Mouse (Mus musculus): Measurements from ENCODE around the gene I0C0044D17Rik. TPM values are rescaled to one million over a fixed set of nuclear protein-coding genes. Genes with fewer than 3 reads are reported as not detected.

The I0C0044D17Rik gene
- total RNA-seq, 2 experiments from 2014 or later: not detected

DNA sequence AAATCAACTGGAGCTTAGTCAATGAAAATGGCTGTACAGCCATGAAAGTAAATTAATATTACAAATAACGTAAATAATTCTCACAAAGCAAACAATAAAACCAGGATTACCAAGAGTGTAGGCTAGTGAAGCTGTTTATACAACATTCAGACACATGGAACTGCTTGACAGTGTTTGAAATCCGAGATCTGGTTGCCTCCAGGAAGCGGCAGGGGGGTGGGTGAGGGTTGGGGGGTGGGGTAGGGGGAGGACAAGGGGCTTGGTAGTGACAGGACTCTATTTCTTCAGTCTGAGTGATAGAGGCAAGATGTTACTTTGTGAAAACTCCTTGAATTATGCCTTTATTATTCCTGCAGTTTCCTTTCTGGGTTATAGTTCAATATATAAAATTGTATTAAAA, 3.1 kb upstream of the I0C0044D17Rik start:
- DNase-seq: no peak

DNA sequence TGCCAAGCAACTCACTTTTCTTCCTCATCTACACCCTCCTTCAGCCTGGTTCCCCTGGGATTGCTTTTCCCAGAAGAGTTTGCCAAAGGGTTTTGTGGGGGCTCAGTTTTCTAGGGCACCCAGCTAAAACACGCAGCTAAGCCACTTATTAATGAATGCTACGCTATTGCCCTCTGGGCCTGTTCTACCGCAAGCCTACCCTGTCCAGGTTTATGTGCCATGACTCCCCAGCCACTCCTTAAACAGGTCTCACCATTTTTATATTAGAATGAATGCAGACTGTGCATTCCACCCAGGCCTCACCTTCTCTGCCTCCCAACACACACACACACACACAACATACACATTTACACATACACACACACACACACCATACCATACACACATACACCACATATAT, 593 bp downstream of the I0C0044D17Rik start:
- DNase-seq: no peak

DNA sequence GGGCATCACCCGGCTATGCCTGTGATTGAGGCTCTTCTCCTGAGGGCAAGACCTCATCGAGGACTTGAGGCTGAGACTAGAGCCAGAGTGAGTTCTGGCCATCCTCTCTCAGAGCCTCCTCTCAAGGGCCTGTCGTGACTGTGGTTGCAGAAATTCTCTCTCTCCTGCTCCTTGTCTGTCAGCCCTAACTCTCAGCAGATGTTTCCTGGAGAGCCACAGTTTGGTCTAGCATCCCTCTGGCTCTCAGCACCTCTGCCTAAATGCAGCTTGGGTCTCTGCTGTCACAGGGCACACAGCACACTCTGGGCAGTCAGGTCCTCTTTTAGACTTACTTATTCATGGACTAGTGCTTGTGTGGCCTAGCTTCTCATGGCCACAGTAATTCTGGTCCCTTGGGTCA, 1.2 kb downstream of the I0C0044D17Rik start:
- no peak for DNase-seq

GRCm38 (mm10) chr4:98819216-98819755, 4.4 kb downstream of the I0C0044D17Rik start:
- no peak for DNase-seq

- DNase-seq: peak; percentile 56
These were observed 6.3 kb downstream of the I0C0044D17Rik start, which contains the start of gene Kank4 for GRCm38 (mm10) chr4:98817184-98817911. Kank4 (minus strand) TSS chr4:98817537.

DNA sequence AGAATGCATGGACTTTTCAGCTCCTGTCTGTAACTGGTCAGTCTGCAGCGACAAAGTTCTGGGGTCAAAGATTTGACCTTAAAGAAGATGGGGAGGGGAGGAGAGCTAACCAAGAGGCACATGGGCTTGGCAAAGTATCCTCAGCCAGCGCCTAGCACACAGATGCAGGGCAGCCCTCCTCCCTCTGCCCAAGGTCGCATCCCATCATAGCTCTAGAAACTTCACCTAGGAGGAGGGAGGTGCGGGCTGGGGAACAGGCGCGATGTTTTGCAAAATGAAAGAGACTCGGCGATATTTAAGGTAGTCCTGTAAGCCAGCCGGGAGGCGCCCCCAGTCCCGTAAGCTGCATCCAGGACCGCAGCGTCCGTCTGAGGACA, 6.8 kb downstream of the I0C0044D17Rik start:
- DNase-seq: no peak

- no peak for DNase-seq
These were observed 17.3 kb downstream of the I0C0044D17Rik start for GRCm38 (mm10) chr4:98806306-98806705.

DNA sequence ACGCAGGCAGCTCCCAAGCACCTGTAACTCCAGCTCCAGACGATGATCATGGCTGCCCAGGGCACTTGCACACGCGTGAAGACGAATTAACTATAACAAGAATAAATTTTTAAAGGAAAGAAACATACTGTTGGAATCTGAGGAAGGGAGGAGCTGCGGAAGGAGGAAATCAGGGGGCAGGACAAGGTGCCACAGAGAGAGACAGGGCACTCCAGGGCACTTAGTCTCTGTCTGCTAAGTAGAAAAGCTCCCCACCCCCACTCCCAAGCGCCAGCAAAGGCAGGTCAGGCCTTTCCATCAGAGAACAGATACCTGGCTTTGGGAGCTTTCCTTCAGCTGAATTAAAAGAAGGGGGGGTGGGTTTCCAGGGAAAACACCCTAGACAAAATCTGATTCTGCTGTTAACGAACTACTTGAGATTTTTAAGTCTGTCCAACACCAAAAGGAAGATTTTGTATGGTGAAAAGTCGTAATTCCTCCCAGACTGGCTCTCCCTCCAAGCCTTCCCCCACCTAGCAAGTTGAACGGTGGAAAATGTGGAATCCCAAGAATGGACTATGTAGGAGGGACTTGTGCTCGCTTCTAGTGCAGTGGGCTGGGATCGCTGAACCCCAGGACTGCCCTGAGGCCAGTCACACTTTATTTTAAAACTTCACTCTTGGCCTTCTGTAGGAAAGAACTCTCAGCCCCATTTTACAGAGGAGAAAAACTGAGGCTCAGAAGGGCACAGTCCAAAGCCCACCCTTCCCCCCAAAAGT, 18.2 kb downstream of the I0C0044D17Rik start:
- no peak for DNase-seq

DNA sequence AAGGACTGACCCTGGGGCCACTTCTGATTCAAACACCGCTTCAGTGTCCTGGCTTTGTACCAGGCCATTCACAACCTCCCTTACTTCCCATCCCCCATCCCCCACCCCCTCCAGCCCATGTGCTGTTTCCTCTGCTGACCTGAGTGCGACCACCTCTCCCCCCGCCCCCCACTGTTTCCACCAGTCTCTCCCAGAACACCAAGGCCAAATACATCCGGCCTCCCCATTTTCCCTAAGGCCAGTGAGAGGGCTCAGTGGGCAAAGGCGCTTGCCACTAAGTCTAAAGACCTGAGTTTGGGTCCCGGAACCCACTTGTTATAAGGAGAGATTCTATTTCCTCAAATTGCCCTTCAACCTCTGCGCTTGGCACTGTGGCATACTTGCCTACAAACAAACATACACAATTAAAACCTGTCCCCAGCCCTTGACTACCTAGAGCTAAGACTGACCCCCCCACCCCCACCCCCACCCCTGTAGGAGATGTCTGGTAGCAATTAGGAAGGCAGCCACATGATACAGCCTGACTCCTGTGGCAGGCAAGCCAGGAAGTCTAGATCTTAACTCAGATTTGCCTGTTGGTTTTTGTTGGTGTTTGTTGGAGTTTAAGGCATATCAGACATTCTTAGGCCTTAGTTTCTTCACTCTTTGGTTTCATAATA, 19.0 kb downstream of the I0C0044D17Rik start:
- DNase-seq: no peak

GRCm38 (mm10) chr4:98801775-98802174, 21.9 kb downstream of the I0C0044D17Rik start:
- no peak for DNase-seq

DNA sequence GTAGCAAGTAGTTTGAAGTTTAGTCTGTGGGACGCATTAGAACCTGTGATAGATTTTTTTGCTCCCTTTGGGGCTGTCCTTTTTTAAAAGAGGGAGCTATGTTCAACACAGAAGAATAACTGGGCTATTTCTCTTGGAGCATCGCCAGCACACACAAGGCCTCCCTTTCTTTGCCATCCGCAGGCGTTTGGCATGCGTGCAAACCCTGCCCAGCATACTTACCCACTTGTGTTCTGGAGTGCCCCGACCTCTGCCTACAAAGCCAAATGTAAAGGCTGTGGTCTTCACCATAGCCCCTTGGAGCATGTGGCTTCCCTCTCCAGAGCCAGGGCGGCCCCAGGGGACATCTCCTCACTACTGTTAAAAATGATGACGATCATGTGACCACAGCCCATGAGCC, 22.8 kb downstream of the I0C0044D17Rik start:
- DNase-seq: no peak

DNA sequence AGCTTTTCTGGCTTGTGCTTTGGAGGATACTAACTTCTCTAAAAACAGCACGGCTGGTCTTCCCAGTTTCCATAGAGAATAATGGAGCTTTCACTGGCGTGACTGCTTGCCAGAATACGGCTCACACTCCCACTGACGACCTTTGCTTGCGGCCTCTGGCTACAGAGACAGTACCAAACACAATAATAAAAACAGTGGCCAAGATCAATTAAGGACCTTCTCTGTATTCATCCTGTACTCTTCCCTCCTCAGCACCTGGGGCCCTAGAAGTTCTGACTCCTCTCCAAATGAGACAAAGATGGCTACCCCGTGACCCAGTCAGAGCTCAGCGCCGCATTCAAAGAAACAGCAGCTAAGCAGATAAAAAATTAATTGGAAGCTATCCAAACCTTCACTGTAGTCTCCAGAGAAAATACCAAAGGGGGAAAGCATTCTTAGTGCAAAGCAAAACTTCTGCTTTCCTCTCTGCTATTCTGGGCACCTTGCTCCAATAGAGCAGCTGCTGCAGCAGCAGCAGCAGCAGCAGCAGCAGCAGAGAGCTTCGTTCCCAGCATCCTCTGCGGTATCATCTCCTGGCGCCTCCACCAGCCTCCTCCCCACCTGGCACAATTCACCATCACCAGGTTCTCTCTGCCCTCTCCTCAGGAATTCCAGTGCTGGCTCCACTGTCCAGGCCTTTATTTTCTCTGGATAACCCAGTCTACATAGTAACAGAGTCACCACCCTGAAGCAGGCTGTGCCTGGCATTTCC, 26.9 kb downstream of the I0C0044D17Rik start:
- peak; percentile 30 for DNase-seq

GRCm38 (mm10) chr4:98795241-98795640, 28.4 kb downstream of the I0C0044D17Rik start:
- no peak for DNase-seq

- no peak for DNase-seq
These were observed 30.2 kb downstream of the I0C0044D17Rik start for GRCm38 (mm10) chr4:98793486-98793885.

DNA sequence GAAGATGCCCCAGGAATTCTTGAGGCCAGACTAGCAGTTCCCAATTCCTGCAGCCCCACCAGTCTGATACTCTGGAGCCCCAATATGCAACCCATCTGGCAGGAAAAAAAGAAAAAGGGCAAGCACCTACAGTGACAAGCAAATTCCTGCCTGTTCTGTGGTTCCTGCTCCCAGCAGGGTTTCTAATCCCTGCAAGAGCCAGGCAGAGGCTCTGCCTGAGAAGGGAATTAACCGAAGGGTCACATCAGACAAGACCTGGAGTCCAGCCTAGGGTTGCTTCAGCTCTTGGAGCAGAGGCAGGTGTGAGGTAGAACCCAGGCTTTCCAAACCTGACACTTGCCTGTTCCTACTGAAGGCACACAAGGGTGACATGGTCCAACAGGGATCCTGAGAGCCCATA, 32.9 kb downstream of the I0C0044D17Rik start:
- no peak for DNase-seq

DNA sequence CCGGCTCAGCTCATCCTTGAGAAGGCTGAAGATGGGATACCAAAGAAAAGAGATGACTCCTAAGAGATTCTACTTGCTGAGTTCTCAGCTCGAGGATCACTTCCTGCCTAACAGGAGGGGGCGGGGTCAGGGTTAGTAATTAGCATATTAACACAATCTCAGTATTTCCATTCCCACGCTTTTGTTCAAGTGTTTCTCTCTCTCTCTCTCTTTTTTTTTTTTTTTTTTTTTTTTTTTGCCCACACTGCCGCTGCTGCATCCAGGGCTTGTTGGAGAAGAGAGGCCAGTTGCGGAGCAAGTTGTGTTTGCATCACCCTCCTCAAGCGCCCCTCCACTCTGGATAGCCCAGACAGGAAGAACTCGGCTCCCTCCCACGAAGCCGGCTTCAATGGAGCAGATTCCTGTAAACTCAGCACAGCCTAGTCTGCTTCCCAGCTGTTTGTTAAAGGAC, 33.8 kb downstream of the I0C0044D17Rik start:
- no peak for DNase-seq

DNA sequence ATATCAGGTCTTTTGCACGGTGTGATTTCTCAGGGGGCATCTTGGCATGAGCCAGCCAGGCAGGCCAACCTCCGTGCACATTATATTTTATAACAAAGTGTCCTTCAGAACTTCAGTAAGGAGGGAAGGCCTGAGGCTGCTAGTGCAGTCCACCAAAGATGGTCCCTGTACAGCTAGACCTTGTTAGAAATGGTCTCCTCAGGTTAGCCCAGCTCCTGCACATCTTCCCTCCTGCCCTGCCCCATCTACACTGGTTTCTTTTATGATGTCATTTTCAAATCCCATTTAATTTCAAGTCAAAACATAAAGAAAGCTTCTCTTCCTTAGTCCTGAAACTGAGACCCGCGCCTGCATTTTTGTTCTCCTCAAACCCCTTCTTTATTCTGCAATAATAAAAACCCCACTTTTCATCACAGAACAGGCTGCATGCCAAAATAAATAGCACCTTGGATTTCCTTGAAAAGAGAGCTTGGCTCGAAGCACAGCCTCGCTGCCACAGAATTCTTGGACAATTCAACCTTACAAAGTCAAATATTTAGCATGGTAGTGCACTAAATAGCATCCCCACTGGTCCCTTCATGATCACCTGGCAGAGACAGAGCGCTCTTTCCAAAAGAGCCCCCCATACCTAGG, 34.4 kb downstream of the I0C0044D17Rik start:
- no peak for DNase-seq

DNA sequence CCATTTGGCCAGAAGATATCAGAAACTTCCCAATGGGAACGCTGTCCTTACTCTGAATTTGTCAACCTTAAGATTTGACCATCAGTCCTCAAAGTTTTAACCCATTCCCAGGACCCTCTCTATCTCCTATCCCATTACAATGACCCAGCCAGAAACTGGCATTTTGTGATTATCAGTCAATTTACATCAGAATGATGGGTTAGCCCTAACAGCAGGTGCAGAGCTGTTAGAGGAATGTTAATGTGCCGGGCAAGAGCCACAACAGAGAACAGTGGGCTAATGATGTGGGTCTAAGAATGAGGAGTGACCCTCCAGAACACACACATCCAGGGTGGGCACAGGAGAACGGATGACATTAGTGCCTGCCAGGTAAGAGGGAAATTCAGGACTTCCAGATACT, 37.4 kb downstream of the I0C0044D17Rik start:
- DNase-seq: no peak

DNA sequence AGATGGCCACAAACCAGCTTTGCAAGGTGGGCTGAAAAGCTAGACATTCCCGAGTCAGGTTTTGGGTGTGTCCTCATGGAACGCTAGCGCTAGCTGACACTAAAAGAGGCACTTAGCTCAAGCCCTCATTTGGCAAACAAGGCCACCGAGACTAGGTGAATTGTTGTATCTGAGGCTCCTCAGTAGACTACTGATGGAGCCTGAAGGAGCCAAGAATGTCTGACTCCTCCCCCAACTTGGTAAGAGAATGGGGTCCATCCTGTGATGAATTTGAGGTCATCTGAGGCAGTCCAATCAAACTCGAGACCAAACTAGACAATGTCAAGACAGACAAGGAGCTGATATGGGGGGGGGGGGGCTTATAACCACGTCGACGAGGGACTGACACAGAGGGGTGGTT, 37.8 kb downstream of the I0C0044D17Rik start:
- no peak for DNase-seq

DNA sequence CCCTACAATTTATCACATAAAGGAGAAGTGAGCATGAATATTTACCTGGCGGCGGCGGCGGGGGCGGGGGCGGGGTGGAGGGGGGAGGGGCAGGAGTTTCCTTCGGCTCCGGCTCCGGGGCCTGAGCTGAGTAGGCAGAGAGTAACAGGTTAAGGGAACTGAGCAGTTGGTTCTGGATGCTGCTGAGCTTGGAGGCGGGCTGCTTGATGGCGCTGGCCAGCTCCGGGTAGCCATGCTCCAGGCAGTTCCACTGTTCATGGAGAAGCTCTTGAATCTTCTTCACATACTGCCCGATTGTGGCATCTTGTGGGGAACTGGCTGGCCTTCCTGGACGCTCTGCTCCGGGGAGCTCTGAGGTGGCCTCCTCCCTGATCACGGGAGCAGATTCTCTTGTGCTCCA, 45.4 kb downstream of the I0C0044D17Rik start:
- DNase-seq: no peak

GRCm38 (mm10) chr4:98777464-98777863, 46.2 kb downstream of the I0C0044D17Rik start:
- no peak for DNase-seq
